ENCODE assay signal across 15 mouse cellular contexts in genomic region chr15:94452848-94453247, GRCm38 (mm10). TPM values are rescaled to one million over a fixed set of nuclear protein-coding genes. Genes with fewer than 3 reads are reported as not detected.
"Had no signal": no experiment of that assay in that cellular context is flagged by ENCODE, and none has a peak within 500 bp of the region (broad histone marks: within the 10 kb centered on the region; RNA-seq: fewer than 3 reads in every experiment).

No protein-coding gene starts in this region.

- H3K4me2 ChIP-seq: limb, embryonic 15.5 days; liver, embryonic 12.5 days; lung, embryonic 15.5 days; midbrain, embryonic 11.5 days; midbrain, embryonic 15.5 days; neural tube, embryonic 12.5 days had no signal

- H3K27me3 ChIP-seq: limb, embryonic 15.5 days; liver, embryonic 12.5 days; lung, embryonic 15.5 days; midbrain, embryonic 15.5 days; neural tube, embryonic 12.5 days had no signal

- ATAC-seq: liver, embryonic 12.5 days; midbrain, embryonic 15.5 days had no signal

- H3K9ac ChIP-seq: limb, embryonic 15.5 days; liver, embryonic 12.5 days; lung, embryonic 15.5 days; midbrain, embryonic 15.5 days; neural tube, embryonic 12.5 days had no signal

- H3K27ac ChIP-seq: limb, embryonic 15.5 days; liver, embryonic 12.5 days; lung, embryonic 15.5 days; macrophage; midbrain, embryonic 15.5 days; neural tube, embryonic 12.5 days; stomach, postnatal 0 days had no signal

- H3K4me1 ChIP-seq: lung, embryonic 15.5 days; midbrain, embryonic 15.5 days had no signal

- H3K9me3 ChIP-seq: limb, embryonic 15.5 days; liver, embryonic 12.5 days; lung, embryonic 15.5 days; midbrain, embryonic 15.5 days; neural tube, embryonic 12.5 days had no signal

- H3K4me3 ChIP-seq: limb, embryonic 15.5 days; liver, embryonic 12.5 days; lung, embryonic 15.5 days; midbrain, embryonic 15.5 days; neural tube, embryonic 12.5 days had no signal

- DNase-seq: kidney, adult 18-20 months; kidney, postnatal 25 days; lung, postnatal 14 days; thymus, adult 18-20 months; thymus, postnatal 14 days had no signal

- H3K36me3 ChIP-seq: limb, embryonic 15.5 days; liver, embryonic 12.5 days; lung, embryonic 15.5 days; midbrain, embryonic 15.5 days; neural tube, embryonic 12.5 days had no signal

RNA-seq across cellular contexts. Expression of gene Adamts20, which starts 12.4 kb away (rescaled TPM):
- total RNA-seq: monocyte, adult 5-6 weeks; neutrophil, adult 5-6 weeks had no signal
- polyA plus RNA-seq: macrophage had no signal
